Mouse (Mus musculus) limb, embryonic 11.5 days (tissue): Measurements from ENCODE around the gene Zfp839. TPM values are rescaled to one million over a fixed set of nuclear protein-coding genes. Genes with fewer than 3 reads are reported as not detected.
A peak's percentile ranks its signal among the peaks of the same experiment; 100 is the strongest.

Experiments used
- ATAC-seq: fragments of 200-750 bp; cut with Nextera tagmentation; 2 replicates; pipeline ENCODE4 v1.8.0; 2017; ENCODE audit warnings: low read depth; ENCODE audit not compliant: insufficient number of reproducible peaks, low FRiP score, low TSS enrichment
- DNase-seq: peaks from one replicate; pipeline ENCODE4 v3.0.0-alpha.2; 2015; ENCODE audit warnings: low spot score
- H3K27ac ChIP-seq: fragments of 300-500 bp; sonication (generic); replicated peaks from 2 replicates; pipeline ENCODE4 v1.5.1; 2014; ENCODE audit warnings: low read depth, mild to moderate bottlenecking, low read length
- H3K27me3 ChIP-seq: fragments of 300-500 bp; sonication (generic); 2 replicates; pipeline ENCODE4 v1.6.1; 2014; ENCODE audit warnings: mild to moderate bottlenecking, low read length, mixed read lengths; ENCODE audit not compliant: control insufficient read depth, insufficient read depth
- H3K36me3 ChIP-seq: fragments of 300-500 bp; sonication (generic); 2 replicates; pipeline ENCODE4 v1.6.1; 2014; ENCODE audit warnings: mild to moderate bottlenecking, low read length, moderate library complexity, mixed read lengths; ENCODE audit not compliant: control insufficient read depth, insufficient read depth
- H3K4me1 ChIP-seq: fragments of 300-500 bp; sonication (generic); 2 replicates; pipeline ENCODE4 v1.6.1; 2014; ENCODE audit warnings: low read length, mixed read lengths; ENCODE audit not compliant: control insufficient read depth, insufficient read depth
- H3K4me2 ChIP-seq: fragments of 300-500 bp; sonication (generic); 2 replicates; pipeline ENCODE4 v1.6.1; 2014; ENCODE audit warnings: low read depth, mild to moderate bottlenecking, moderate library complexity; ENCODE audit not compliant: severe bottlenecking
- H3K4me3 ChIP-seq: fragments of 300-500 bp; sonication (generic); 2 replicates; pipeline ENCODE4 v1.5.1; 2014; ENCODE audit warnings: low read depth, low read length
- H3K9ac ChIP-seq: fragments of 300-500 bp; sonication (generic); 2 replicates; pipeline ENCODE4 v1.6.1; 2014; ENCODE audit warnings: mild to moderate bottlenecking, low read length
- H3K9me3 ChIP-seq: fragments of 300-500 bp; sonication (generic); 2 replicates; pipeline ENCODE4 v1.6.1; 2016; ENCODE audit warnings: low read length; ENCODE audit not compliant: control insufficient read depth
- WGBS: fragments of 180-500 bp; shearing (Covaris S2); extraction: QIAGEN DNeasy Blood & Tissue Kit; methylation state at CpG from one replicate; pipeline ENCODE4 v1.1.7; 2014; 5-methylcytosine and 5-hydroxymethylcytosine counted together
- polyA plus RNA-seq: library from polyadenylated mRNA; unstranded; fragments of >200 nt; fragmentation: Nextera tagmentation; extraction: Ambion mirVana; gene quantifications from 2 replicates; pipeline ENCODE4 v1.2.1, GENCODE M21; 2014

Gene Zfp839
- polyA plus RNA-seq: 4.3 and 4.8 TPM in 2 replicates

DNA sequence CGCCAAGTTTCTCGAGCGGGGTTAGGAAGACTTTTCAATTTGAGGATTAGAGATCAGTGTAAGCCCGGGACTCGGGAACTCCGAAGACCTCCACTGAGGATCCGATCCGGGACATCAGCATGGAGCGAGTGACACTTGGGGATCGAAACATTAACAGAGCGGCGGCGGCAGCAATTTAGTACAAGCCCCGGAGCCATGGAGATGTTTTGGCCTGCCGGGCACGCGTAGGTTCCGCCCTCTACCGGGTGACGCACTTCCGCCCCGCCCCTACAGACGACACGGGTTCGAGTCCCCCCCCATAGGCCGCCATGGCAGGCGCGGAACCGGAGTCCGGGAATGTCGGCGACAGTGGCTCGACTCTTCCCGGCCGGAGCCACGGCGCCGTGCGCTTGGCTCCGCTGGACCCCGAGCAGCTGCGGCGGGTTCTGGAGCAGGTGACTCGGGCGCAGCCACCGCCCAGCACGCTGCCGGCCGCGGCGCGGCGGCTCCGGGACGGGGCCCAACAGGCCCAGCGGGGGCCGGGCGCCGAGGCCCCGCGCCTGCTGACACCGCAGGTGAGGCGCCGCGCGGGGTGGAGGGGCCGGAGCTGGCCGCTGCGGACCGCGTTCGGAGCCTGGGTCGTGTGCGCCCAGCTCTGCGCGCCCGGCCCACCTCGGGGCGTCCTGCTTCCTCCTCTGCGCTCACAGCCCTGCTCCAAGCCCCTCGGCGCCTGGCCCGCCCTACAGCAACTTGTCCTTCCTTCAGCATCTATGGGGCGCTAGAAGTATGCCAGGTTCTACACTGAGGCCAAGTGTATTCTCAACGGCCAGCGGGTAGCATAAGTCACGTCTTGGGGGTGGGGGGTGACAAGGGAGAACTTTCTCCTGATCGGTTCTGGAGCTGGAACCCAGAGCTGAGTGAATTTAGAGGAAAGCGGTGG is at the start of gene Zfp839:
TSS of gene Zfp839 (plus strand) at position 244 of the 919 bp plus-strand sequence.
- ATAC-seq (peak; percentile 79), DNase-seq (peak; percentile 90)
- Histone ChIP-seq H3K4me2 (peak within 1 kb of the TSS; percentile 51), H3K4me3 (peak within 1 kb of the TSS; percentile 79), H3K27ac (peak within 1 kb of the TSS; percentile 43; the same call in 1 of the 2 replicates), H3K9me3 (no peaks in the 10 kb centered on the region), H3K9ac (peak within 1 kb of the TSS; percentile 91), H3K36me3 (no peaks in the 10 kb centered on the region), H3K27me3 (peaks cover 6% of the 10 kb centered on the region; the same call in 1 of the 2 replicates), H3K4me1 (0 out of 2 replicates have a peak, but pooled peaks cover 4% of the 10 kb centered on the region)
- WGBS: under 1% methylated on average over 84 of the region's 89 CpGs

DNA sequence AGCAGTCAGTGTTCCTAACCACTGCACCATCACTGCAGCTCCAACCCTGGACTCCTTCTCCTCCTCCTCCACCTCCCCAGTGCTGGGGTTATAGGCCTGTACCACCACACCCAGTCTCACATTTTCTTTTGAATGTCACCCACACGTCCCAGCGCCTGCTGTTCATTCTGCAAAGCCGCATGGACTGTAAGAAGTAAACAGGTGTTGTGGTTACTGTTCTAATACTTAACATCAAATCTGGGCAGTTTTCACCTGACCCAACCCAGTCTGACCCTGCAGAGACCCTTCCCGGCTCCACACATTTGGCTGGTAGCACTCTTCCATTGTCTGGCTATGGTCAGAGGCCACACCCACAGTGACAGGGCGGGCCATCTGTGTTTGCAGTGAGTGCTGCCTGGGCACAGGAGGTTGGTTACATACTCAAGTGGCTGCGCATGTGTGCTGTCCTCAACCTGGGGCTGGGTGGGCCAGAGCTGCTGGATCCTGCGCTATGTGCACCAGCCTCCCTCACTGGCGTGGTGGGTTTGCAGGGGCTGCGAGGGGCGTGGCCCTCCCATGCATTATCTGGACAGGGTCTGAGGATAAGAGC is 48.1 kb upstream of the Zfp839 start:
- Histone ChIP-seq H3K4me1 (0 out of 2 replicates have a peak, but pooled peaks cover 2% of the 10 kb centered on the region), H3K4me3 (no peak overlapping the region), H3K27me3 (no peaks in the 10 kb centered on the region), H3K27ac (no peak overlapping the region), H3K4me2 (no peak overlapping the region), H3K9me3 (no peaks in the 10 kb centered on the region), H3K9ac (no peak overlapping the region), H3K36me3 (no peaks in the 10 kb centered on the region)
- ATAC-seq: no peak
- DNase-seq: no peak
- WGBS: 87% methylated on average over 10 of the region's 10 CpGs

DNA sequence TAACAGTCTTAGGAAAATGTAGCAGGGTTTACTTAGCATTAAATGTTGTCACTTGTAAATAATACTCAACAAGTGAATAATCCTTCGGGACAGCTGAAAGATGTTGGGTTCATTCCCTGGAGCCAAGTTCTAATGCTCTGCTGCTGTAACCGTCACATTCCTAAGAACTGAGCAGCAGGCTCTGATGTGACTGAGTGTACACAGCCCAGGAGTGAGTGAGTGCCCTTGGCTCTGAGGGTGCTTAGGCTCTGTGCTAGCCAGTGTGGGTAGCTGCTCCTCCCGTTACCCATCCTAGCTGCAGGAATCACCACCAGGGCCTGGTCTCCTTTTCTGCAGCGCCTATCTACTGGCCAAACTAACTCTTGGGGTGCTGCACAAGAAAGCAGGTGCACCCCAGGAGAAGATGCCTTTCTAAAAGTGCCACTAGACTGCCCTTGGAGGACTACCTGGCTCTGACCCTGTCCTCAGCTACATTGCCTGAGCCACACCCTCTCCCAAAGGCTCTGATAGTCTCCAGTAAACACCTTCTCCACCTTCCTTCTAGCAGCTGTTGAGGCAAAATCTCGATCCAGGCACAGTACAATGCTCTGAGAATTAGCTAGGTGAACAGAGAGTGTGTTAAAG is 47.3 kb upstream of the Zfp839 start:
- Histone ChIP-seq H3K27ac (no peak overlapping the region), H3K36me3 (no peaks in the 10 kb centered on the region), H3K4me2 (no peak overlapping the region), H3K4me3 (no peak overlapping the region), H3K4me1 (0 out of 2 replicates have a peak, but pooled peaks cover 2% of the 10 kb centered on the region), H3K9me3 (no peaks in the 10 kb centered on the region), H3K9ac (no peak overlapping the region), H3K27me3 (no peaks in the 10 kb centered on the region)
- no peak for DNase-seq
- no peak for ATAC-seq
- WGBS: 89% methylated on average over 5 of the region's 5 CpGs

DNA sequence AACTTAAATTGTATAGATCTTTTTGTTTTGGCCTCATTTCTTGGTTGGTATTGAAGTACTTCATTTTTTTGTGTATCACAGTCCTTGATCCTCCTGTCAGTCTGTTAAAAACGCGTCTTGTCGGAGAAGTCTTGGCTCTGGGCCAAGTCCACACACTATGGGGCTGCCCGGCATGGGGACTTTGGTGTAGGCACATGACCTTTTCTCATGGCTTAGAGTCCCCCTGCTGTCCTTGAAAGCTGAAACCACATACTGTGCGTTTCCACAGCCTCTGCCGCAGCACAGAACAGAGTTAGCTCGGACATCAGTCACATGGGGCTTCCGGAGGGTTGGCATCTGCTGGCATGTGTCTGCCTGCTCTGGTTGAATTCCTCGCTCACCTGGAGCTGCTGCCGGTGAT is 45.8 kb upstream of the Zfp839 start:
- Histone ChIP-seq H3K27me3 (no peaks in the 10 kb centered on the region), H3K4me3 (no peak overlapping the region), H3K4me2 (no peak overlapping the region), H3K36me3 (no peaks in the 10 kb centered on the region), H3K9me3 (no peaks in the 10 kb centered on the region), H3K4me1 (0 out of 2 replicates have a peak, but pooled peaks cover 2% of the 10 kb centered on the region), H3K27ac (no peak overlapping the region), H3K9ac (no peak overlapping the region)
- ATAC-seq (no peak), DNase-seq (peak; percentile 34)
- 54% methylated on average over 10 of the region's 10 CpGs for WGBS

DNA sequence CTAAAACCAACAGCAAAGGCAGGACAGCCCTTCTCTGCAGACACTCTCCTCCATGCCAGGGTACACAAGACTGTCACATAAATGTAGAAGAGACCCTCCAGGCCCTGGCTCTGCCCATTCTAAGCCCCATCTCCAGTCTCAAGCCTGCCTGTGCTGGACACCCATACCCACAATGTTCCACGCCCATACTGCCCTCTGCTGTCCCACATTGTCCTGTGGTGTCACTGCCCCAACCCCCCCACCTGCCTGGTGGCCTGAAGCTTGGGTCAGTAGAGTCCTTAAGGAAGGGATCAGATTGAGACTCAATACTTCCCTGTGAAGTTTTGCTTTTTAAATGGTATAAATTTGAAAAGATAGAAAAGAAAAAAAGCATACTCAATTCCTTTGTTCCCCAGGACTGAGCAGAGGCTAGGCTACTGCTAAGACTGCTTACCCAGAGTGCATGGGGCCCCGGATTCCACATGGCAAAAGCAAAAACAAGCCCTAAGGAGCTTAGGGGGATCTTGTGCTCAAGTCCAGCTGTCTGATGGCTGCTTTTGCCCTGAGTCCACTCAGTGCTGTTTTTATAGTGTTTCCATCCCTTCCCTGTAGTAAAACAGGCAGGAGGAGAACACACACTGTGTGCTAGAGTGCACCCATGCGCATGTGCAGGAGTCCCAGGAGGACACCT is 43.6 kb upstream of the Zfp839 start:
- Histone ChIP-seq H3K27ac (no peak overlapping the region), H3K4me1 (0 out of 2 replicates have a peak, but pooled peaks cover 2% of the 10 kb centered on the region), H3K9ac (no peak overlapping the region), H3K36me3 (no peaks in the 10 kb centered on the region), H3K4me2 (no peak overlapping the region), H3K9me3 (no peaks in the 10 kb centered on the region), H3K27me3 (no peaks in the 10 kb centered on the region), H3K4me3 (no peak overlapping the region)
- DNase-seq (no peak), ATAC-seq (no peak)
- WGBS: 82% methylated on average over 3 of the region's 3 CpGs

DNA sequence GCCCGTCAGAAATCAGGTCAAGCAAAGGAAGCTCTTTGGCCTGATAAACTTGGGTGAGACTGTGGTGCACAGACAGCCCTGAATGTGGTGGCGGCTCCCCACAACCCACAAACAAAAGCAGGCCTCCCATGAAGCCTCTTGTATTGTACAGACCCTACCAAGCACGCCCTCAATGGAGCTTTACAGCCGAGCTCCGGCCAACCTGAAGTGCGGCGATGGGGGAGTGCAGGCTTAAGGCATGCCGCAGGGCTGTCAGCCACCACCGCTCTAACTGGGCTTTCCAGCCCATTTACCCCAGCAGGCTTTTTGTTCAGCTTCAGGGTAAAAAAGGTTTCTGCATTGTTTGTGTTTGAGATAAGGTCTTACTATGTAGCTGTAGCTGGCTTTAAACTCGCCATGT is 41.6 kb upstream of the Zfp839 start:
- peaks cover 2% of the 10 kb centered on the region; the same call in 1 of the 2 replicates for H3K36me3 ChIP-seq
- no peak overlapping the region for H3K4me3 ChIP-seq
- no peak overlapping the region for H3K4me2 ChIP-seq
- no peak for DNase-seq
- no peak overlapping the region for H3K9ac ChIP-seq
- H3K4me1 ChIP-seq: 0 out of 2 replicates have a peak, but pooled peaks cover 2% of the 10 kb centered on the region
- 91% methylated on average over 10 of the region's 10 CpGs for WGBS
- no peaks in the 10 kb centered on the region for H3K9me3 ChIP-seq
- no peak overlapping the region for H3K27ac ChIP-seq
- ATAC-seq: no peak
- H3K27me3 ChIP-seq: no peaks in the 10 kb centered on the region

DNA sequence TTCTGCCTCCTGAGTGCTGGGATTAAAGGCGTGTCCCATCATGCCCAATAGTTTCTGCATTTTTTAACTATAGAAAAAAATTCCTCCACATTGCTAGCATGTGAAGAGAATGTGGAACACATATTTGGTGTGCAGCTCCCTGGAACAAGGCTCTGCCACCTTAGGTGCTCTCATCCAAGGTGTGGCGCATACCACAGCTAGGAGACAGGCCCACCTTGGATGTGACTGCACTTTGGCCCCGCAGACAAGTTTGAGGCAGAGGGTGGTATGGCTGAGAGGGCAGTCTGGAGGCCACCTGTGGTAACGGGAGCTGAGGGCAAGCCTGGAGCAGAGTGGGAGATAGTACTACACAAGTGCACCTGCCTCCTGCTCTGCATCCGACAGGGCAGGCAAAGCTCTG is 41.2 kb upstream of the Zfp839 start:
- no peak overlapping the region for H3K9ac ChIP-seq
- H3K4me1 ChIP-seq: 0 out of 2 replicates have a peak, but pooled peaks cover 2% of the 10 kb centered on the region
- no peak for DNase-seq
- WGBS: 88% methylated on average over 5 of the region's 5 CpGs
- H3K27me3 ChIP-seq: no peaks in the 10 kb centered on the region
- ATAC-seq: no peak
- no peak overlapping the region for H3K27ac ChIP-seq
- peaks cover 2% of the 10 kb centered on the region; the same call in 1 of the 2 replicates for H3K36me3 ChIP-seq
- H3K4me3 ChIP-seq: no peak overlapping the region
- H3K4me2 ChIP-seq: no peak overlapping the region
- no peaks in the 10 kb centered on the region for H3K9me3 ChIP-seq

DNA sequence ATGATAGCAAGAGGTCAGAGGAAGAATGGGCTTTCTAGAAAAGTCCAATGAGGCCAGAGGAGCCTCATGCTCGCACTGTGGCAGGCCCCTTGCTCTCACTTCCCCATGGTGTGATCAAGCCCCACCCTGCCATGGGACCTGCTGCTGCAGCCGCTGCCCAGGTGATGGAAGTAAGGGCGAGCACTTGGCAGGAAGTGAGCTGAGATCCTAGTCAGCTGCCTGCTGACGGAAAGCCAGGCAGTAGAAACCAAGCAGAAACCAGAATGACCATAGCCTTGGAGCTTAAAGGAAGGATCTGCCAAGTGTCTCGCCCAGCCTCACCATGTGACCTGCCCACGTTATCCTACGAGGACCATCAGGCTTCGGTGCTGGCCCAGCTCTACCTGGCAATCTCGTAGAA is 36.9 kb upstream of the Zfp839 start:
- DNase-seq: no peak
- H3K9me3 ChIP-seq: no peaks in the 10 kb centered on the region
- no peak for ATAC-seq

More for the DNA sequence above, 36.9 kb upstream of the Zfp839 start:
- Histone ChIP-seq H3K27ac (no peak overlapping the region), H3K4me3 (no peak overlapping the region), H3K9ac (no peak overlapping the region), H3K36me3 (peaks cover 2% of the 10 kb centered on the region), H3K27me3 (no peaks in the 10 kb centered on the region), H3K4me2 (no peak overlapping the region), H3K4me1 (no peaks in the 10 kb centered on the region)
- WGBS: 88% methylated on average over 9 of the region's 9 CpGs
